8 mouse cellular contexts compared by ENCODE assay signal in genomic region chr11:70433951-70434350, GRCm38 (mm10). TPM values are rescaled to one million over a fixed set of nuclear protein-coding genes. Genes with fewer than 3 reads are reported as not detected.
DNase-seq lines count a peak whose midpoint lies in the region; ATAC-seq and TF ChIP-seq lines count a peak whose summit lies in the region.

No protein-coding gene starts in this region.

- TF ChIP-seq POLR2A in MEL (IDR thresholded peaks at IDR 0.05; ENCODE audit: control insufficient read depth in 1 of 2, insufficient read depth in 1 of 2, low read depth in 1 of 2, low read length in 2 of 2, poor library complexity in 1 of 2) = no peak

- H3K27me3 ChIP-seq in heart, embryonic 15.5 days = no peaks in the 10 kb centered on the region
- no peaks in the 10 kb centered on the region for H3K27me3 ChIP-seq in MEL (ENCODE audit: control insufficient read depth in 1 of 2, insufficient read depth in 2 of 2, low read length in 2 of 2)
- no peaks in the 10 kb centered on the region for H3K27me3 ChIP-seq in hindbrain, embryonic 11.5 days (ENCODE audit: control insufficient read depth, insufficient read depth, low read length)
- no peaks in the 10 kb centered on the region for H3K27me3 ChIP-seq in midbrain, embryonic 11.5 days (ENCODE audit: control insufficient read depth, insufficient read depth, low read length)

- no peak for DNase-seq in heart, adult 9 months (ENCODE audit: low spot score in 2 of 2)
- no peak for DNase-seq in MEL (ENCODE audit: low read depth, low spot score)
- no peak for DNase-seq in hindbrain, embryonic 11.5 days (ENCODE audit: low spot score)
- no peak for DNase-seq in midbrain, embryonic 11.5 days (ENCODE audit: low spot score, missing footprints)
- DNase-seq in urinary bladder, postnatal 10 days (ENCODE audit: low spot score) = no peak
- DNase-seq in frontal cortex, postnatal 25 days (ENCODE audit: low spot score in 2 of 2) = no peak
- DNase-seq in right cerebral cortex, postnatal 4 days = no peak

- H3K4me3 ChIP-seq in heart, embryonic 15.5 days = peak overlapping the region; percentile 79
- H3K4me3 ChIP-seq in MEL (ENCODE audit: control insufficient read depth in 1 of 2, insufficient read depth in 1 of 2, low read depth in 2 of 2, low read length in 2 of 2) = peak overlapping the region; percentile 64 to 80; a peak in 3 of 4 replicates
- no peak overlapping the region for H3K4me3 ChIP-seq in hindbrain, embryonic 11.5 days (ENCODE audit: low read depth, low read length)
- no peak overlapping the region for H3K4me3 ChIP-seq in midbrain, embryonic 11.5 days (ENCODE audit: low read depth, low read length)

- peaks cover 31% of the 10 kb centered on the region for H3K79me2 ChIP-seq in MEL (ENCODE audit: control insufficient read depth, insufficient read depth, low read length, poor library complexity)

- no peak overlapping the region for H3K27ac ChIP-seq in heart, embryonic 15.5 days
- peak overlapping the region; percentile 88 for H3K27ac ChIP-seq in MEL (ENCODE audit: control insufficient read depth, low read depth, low read length)
- no peak overlapping the region for H3K27ac ChIP-seq in hindbrain, embryonic 11.5 days (ENCODE audit: low read depth, low read length)
- no peak overlapping the region for H3K27ac ChIP-seq in midbrain, embryonic 11.5 days (ENCODE audit: low read depth, low read length)

- peak overlapping the region; percentile 92 for H3K4me2 ChIP-seq in heart, embryonic 15.5 days
- peak overlapping the region; percentile 70 for H3K4me2 ChIP-seq in hindbrain, embryonic 11.5 days (replicated peaks; ENCODE audit: low read depth, low read length)
- peak overlapping the region; percentile 70 for H3K4me2 ChIP-seq in midbrain, embryonic 11.5 days

- TF ChIP-seq EP300 in MEL (IDR thresholded peaks at IDR 0.05; ENCODE audit: low read depth in 1 of 2, low read length in 2 of 2) = no peak

- peaks cover 15% of the 10 kb centered on the region for H3K4me1 ChIP-seq in heart, embryonic 15.5 days (replicated peaks)
- H3K4me1 ChIP-seq in MEL (ENCODE audit: control insufficient read depth in 1 of 2, insufficient read depth in 2 of 2, low read length in 2 of 2) = peaks cover 13 to 55% of the 10 kb centered on the region in 2 experiments
- 0 out of 2 replicates have a peak, but pooled peaks cover 4% of the 10 kb centered on the region for H3K4me1 ChIP-seq in hindbrain, embryonic 11.5 days (replicated peaks; ENCODE audit: control insufficient read depth, insufficient read depth, low read length)
- H3K4me1 ChIP-seq in midbrain, embryonic 11.5 days (ENCODE audit: control insufficient read depth, insufficient read depth, low read length) = peaks cover 16% of the 10 kb centered on the region

- WGBS in heart, embryonic 15.5 days = 93% methylated on average over 3 of the region's 3 CpGs
- WGBS in hindbrain, embryonic 11.5 days = 87% methylated on average over 3 of the region's 3 CpGs
- WGBS in midbrain, embryonic 11.5 days = 89% methylated on average over 3 of the region's 3 CpGs

- no peaks in the 10 kb centered on the region for H3K9me3 ChIP-seq in heart, embryonic 15.5 days (replicated peaks)
- no peaks in the 10 kb centered on the region for H3K9me3 ChIP-seq in MEL (replicated peaks; ENCODE audit: insufficient read depth, low read length)
- H3K9me3 ChIP-seq in hindbrain, embryonic 11.5 days (ENCODE audit: control insufficient read depth, low read length) = no peaks in the 10 kb centered on the region
- H3K9me3 ChIP-seq in midbrain, embryonic 11.5 days (ENCODE audit: control insufficient read depth, low read length) = no peaks in the 10 kb centered on the region

- ATAC-seq in heart, embryonic 15.5 days (replicated peaks; ENCODE audit: insufficient number of reproducible peaks, insufficient read depth, low FRiP score, low read depth) = no peak
- no peak for ATAC-seq in hindbrain, embryonic 11.5 days (ENCODE audit: low FRiP score)
- ATAC-seq in midbrain, embryonic 11.5 days (ENCODE audit: low FRiP score) = no peak

- H3K36me3 ChIP-seq in heart, embryonic 15.5 days = peaks cover 7% of the 10 kb centered on the region; the same call in 1 of the 2 replicates
- peaks cover 0 to 46% of the 10 kb centered on the region in 2 experiments; a peak in 2 of 4 replicates for H3K36me3 ChIP-seq in MEL (ENCODE audit: control insufficient read depth in 1 of 2, insufficient read depth in 2 of 2, low read length in 2 of 2)
- H3K36me3 ChIP-seq in hindbrain, embryonic 11.5 days (ENCODE audit: control insufficient read depth, insufficient read depth, low read length) = 0 out of 2 replicates have a peak, but pooled peaks cover 6% of the 10 kb centered on the region
- H3K36me3 ChIP-seq in midbrain, embryonic 11.5 days (ENCODE audit: control insufficient read depth, insufficient read depth, low read length) = peaks cover 10% of the 10 kb centered on the region

- no peak overlapping the region for H3K9ac ChIP-seq in heart, embryonic 15.5 days
- peak overlapping the region; percentile 88 for H3K9ac ChIP-seq in MEL (ENCODE audit: control insufficient read depth, low read depth, low read length, poor library complexity, severe bottlenecking)
- no peak overlapping the region for H3K9ac ChIP-seq in hindbrain, embryonic 11.5 days (ENCODE audit: low read depth, low read length)
- H3K9ac ChIP-seq in midbrain, embryonic 11.5 days (ENCODE audit: low read length) = no peak overlapping the region

- TF ChIP-seq RAD21 in MEL (IDR thresholded peaks at IDR 0.05; ENCODE audit: low read depth, low read length) = no peak

- TF ChIP-seq CTCF in MEL (IDR thresholded peaks at IDR 0.05 in 2 of 3, conservative IDR thresholded peaks at IDR 0.05 in 1 of 3; ENCODE audit: control insufficient read depth in 1 of 3, insufficient read depth in 1 of 3, low read depth in 2 of 3, low read length in 3 of 3, poor library complexity in 1 of 3, severe bottlenecking in 1 of 3) = no peak

TF ChIP-seq in MEL, 35 proteins besides CTCF, POLR2A, EP300 and RAD21 (continues in another document):
- TF ChIP-seq NRF1 (IDR thresholded peaks at IDR 0.05; ENCODE audit: insufficient read depth, low read depth, low read length, poor library complexity, severe bottlenecking) (no peak), MEF2A (IDR thresholded peaks at IDR 0.05; ENCODE audit: extremely low read depth, insufficient replicate concordance, low read depth, low read length, poor library complexity, severe bottlenecking) (no peak), MAX (IDR thresholded peaks at IDR 0.05; ENCODE audit: low read length) (no peak), BHLHE40 (IDR thresholded peaks at IDR 0.05; ENCODE audit: borderline replicate concordance, low read depth, low read length) (no peak), GABPA (IDR thresholded peaks at IDR 0.05; ENCODE audit: low read depth, low read length) (no peak), TAL1 (IDR thresholded peaks at IDR 0.05; ENCODE audit: low read length) (no peak), ZMIZ1 (IDR thresholded peaks at IDR 0.05; ENCODE audit: low read depth, low read length) (no peak), MYC (IDR thresholded peaks at IDR 0.05; ENCODE audit: low read depth, low read length) (no peak), ELF1 (IDR thresholded peaks at IDR 0.05; ENCODE audit: low read depth, low read length) (no peak), MXI1 (IDR thresholded peaks at IDR 0.05; ENCODE audit: low read depth, low read length) (no peak), HCFC1 (IDR thresholded peaks at IDR 0.05; ENCODE audit: low read depth, low read length) (no peak)

RNA-seq across cellular contexts. Expression of gene Arrb2, which starts 1.5 kb away (rescaled TPM):
- polyA plus RNA-seq in heart, embryonic 15.5 days (2015; fragmentation: Nextera tagmentation; extraction: Ambion mirVana) = 11.4 and 14.7 TPM in 2 replicates
- 200 and 241 TPM in 2 replicates for total RNA-seq in MEL (2012; rRNA removed)
- polyA plus RNA-seq in MEL (2012; ENCODE audit: insufficient read depth in 1 of 2, insufficient read length in 2 of 2, low read depth in 1 of 2, low replicate concordance in 2 of 2, missing spikeins in 1 of 2) = 100 to 1,000 TPM in 1 of 2 experiments, not detected in 1; 272 TPM
- 27.8 and 38.1 TPM in 2 replicates for polyA plus RNA-seq in hindbrain, embryonic 11.5 days (2014; fragmentation: Nextera tagmentation; extraction: Ambion mirVana)
- polyA plus RNA-seq in midbrain, embryonic 11.5 days (2014; fragmentation: Nextera tagmentation; extraction: Ambion mirVana) = 28.9 and 31.3 TPM in 2 replicates

RNA-seq across cellular contexts. Expression of gene Med11, which starts 17.8 kb away (rescaled TPM):
- polyA plus RNA-seq in heart, embryonic 15.5 days (2015; fragmentation: Nextera tagmentation; extraction: Ambion mirVana) = 19.5 and 24.2 TPM in 2 replicates
- 43.0 and 43.3 TPM in 2 replicates for total RNA-seq in MEL (2012; rRNA removed)
- 10 to 100 TPM in 1 of 2 experiments, not detected in 1; 40.0 TPM for polyA plus RNA-seq in MEL (2012; ENCODE audit: insufficient read depth in 1 of 2, insufficient read length in 2 of 2, low read depth in 1 of 2, low replicate concordance in 2 of 2, missing spikeins in 1 of 2)
- 40.2 and 42.0 TPM in 2 replicates for polyA plus RNA-seq in hindbrain, embryonic 11.5 days (2014; fragmentation: Nextera tagmentation; extraction: Ambion mirVana)
- 37.7 and 42.1 TPM in 2 replicates for polyA plus RNA-seq in midbrain, embryonic 11.5 days (2014; fragmentation: Nextera tagmentation; extraction: Ambion mirVana)

RNA-seq across cellular contexts. Expression of gene Pelp1, which starts 24.1 kb away (rescaled TPM):
- polyA plus RNA-seq in heart, embryonic 15.5 days (2015; fragmentation: Nextera tagmentation; extraction: Ambion mirVana) = 17.6 and 24.3 TPM in 2 replicates
- 46.4 and 50.6 TPM in 2 replicates for total RNA-seq in MEL (2012; rRNA removed)
- 10 to 100 TPM in 1 of 2 experiments, not detected in 1; 70.1 TPM for polyA plus RNA-seq in MEL (2012; ENCODE audit: insufficient read depth in 1 of 2, insufficient read length in 2 of 2, low read depth in 1 of 2, low replicate concordance in 2 of 2, missing spikeins in 1 of 2)
- 31.0 and 32.0 TPM in 2 replicates for polyA plus RNA-seq in hindbrain, embryonic 11.5 days (2014; fragmentation: Nextera tagmentation; extraction: Ambion mirVana)
- polyA plus RNA-seq in midbrain, embryonic 11.5 days (2014; fragmentation: Nextera tagmentation; extraction: Ambion mirVana) = 32.5 and 33.7 TPM in 2 replicates

RNA-seq across cellular contexts. Expression of gene Zmynd15, which starts 25.3 kb away (rescaled TPM):
- polyA plus RNA-seq in heart, embryonic 15.5 days (2015; fragmentation: Nextera tagmentation; extraction: Ambion mirVana) = 1.5 and 1.8 TPM in 2 replicates
- not detected in 2 replicates for total RNA-seq in MEL (2012; rRNA removed)
- polyA plus RNA-seq in MEL (2012; ENCODE audit: insufficient read depth in 1 of 2, insufficient read length in 2 of 2, low read depth in 1 of 2, low replicate concordance in 2 of 2, missing spikeins in 1 of 2) = under 1 TPM in 1 of 2 experiments, not detected in 1; 0.14 TPM
- 0.22 and 0.43 TPM in 2 replicates for polyA plus RNA-seq in hindbrain, embryonic 11.5 days (2014; fragmentation: Nextera tagmentation; extraction: Ambion mirVana)
- 0.18 and 0.26 TPM in 2 replicates for polyA plus RNA-seq in midbrain, embryonic 11.5 days (2014; fragmentation: Nextera tagmentation; extraction: Ambion mirVana)

RNA-seq across cellular contexts. Expression of gene Cxcl16, which starts 25.8 kb away (rescaled TPM):
- 9.0 and 10.2 TPM in 2 replicates for polyA plus RNA-seq in heart, embryonic 15.5 days (2015; fragmentation: Nextera tagmentation; extraction: Ambion mirVana)
- not detected in 2 replicates for total RNA-seq in MEL (2012; rRNA removed)
- not detected for polyA plus RNA-seq in MEL (2012; ENCODE audit: insufficient read depth in 1 of 2, insufficient read length in 2 of 2, low read depth in 1 of 2, low replicate concordance in 2 of 2, missing spikeins in 1 of 2)
- 0.42 and 1.2 TPM in 2 replicates for polyA plus RNA-seq in hindbrain, embryonic 11.5 days (2014; fragmentation: Nextera tagmentation; extraction: Ambion mirVana)
- polyA plus RNA-seq in midbrain, embryonic 11.5 days (2014; fragmentation: Nextera tagmentation; extraction: Ambion mirVana) = 0.50 and 0.82 TPM in 2 replicates

Comparison
In these comparisons a context has a peak if more than half of its experiments do, and no peak if none do; other contexts are left out.
1. H3K4me3 ChIP-seq: peak in heart, embryonic 15.5 days (single experiment) and MEL (2 of 2); none in hindbrain, embryonic 11.5 days (single experiment) and midbrain, embryonic 11.5 days (single experiment).
2. Peak in every context shown above with its lines, with median percentiles within 50 percentile points of each other: H3K4me2 ChIP-seq.